Mouse (Mus musculus): ENCODE data around the gene Smad5. TPM values are rescaled to one million over a fixed set of nuclear protein-coding genes. Genes with fewer than 3 reads are reported as not detected.
A peak's percentile ranks its signal among the peaks of the same experiment; 100 is the strongest.

The Smad5 gene
- polyA plus RNA-seq, 1 experiment from 2014 or later, result 45.3 TPM

DNA sequence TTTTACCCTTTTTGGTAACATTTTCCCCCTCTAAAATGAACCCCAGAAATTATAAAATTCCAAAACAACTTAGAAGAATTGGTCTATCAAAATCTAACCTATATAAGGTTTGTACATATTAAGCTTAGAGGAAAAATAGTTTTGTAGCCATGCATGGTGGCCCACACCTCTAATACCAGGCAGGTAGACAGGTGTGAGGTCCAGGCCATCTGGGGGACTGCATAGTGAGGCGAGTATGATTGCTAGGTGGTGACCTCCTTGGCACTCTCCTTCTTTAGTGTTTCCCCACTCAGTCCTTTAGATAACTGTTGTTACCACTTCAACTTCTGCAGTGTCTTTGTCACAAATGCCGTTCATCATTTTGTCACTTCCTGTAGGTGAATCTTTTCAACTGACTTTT lies 1.8 kb downstream of the Smad5 start:
- ATAC-seq (ENCODE audit: low read depth) (no peak), DNase-seq (ENCODE audit: low spot score) (no peak)
- no peak overlapping the region for H3K27ac ChIP-seq (replicated peaks; ENCODE audit: low read depth, low read length)
- H3K9ac ChIP-seq (ENCODE audit: low read depth, low read length), result peak overlapping the region; percentile 99; the same call in 1 of the 2 replicates
- H3K4me2 ChIP-seq (ENCODE audit: low read depth, low read length), result peak overlapping the region; percentile 58
- no peaks in the 10 kb centered on the region for H3K9me3 ChIP-seq (ENCODE audit: control insufficient read depth, low read length)
- H3K4me1 ChIP-seq (ENCODE audit: control insufficient read depth, insufficient read depth, low read length), result peaks cover 43% of the 10 kb centered on the region
- H3K36me3 ChIP-seq (ENCODE audit: control insufficient read depth, insufficient read depth, low read length), result peaks cover 18% of the 10 kb centered on the region; the same call in 1 of the 2 replicates
- H3K27me3 ChIP-seq (replicated peaks; ENCODE audit: control insufficient read depth, insufficient read depth, low read length), result no peaks in the 10 kb centered on the region
- 39% methylated on average over 2 of the region's 2 CpGs for WGBS
- peak overlapping the region; percentile 80 for H3K4me3 ChIP-seq (ENCODE audit: low read depth, low read length)

DNA sequence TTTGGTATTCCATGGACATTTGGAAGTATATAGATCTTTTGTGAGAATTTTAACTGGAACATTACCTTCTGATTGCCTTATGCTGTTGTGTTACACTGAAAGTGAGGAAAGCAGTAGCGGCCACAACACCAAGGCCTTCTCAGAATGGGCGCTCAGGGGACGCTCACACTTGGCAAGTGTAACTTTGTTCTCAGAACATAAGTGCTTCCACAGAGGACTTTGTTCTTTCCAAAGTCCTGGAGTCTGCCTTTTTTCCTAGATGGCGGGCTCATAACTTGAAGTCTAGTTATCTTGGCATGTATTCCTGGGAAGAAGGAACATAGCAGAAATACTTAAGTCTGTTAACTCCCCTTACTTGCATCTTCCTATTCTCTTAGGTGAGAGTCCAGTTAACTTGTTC lies 4.3 kb downstream of the Smad5 start:
- Histone ChIP-seq H3K36me3 (ENCODE audit: control insufficient read depth, insufficient read depth, low read length) (peaks cover 18% of the 10 kb centered on the region; the same call in 1 of the 2 replicates), H3K9ac (ENCODE audit: low read depth, low read length) (no peak overlapping the region), H3K9me3 (ENCODE audit: control insufficient read depth, low read length) (no peaks in the 10 kb centered on the region), H3K4me1 (ENCODE audit: control insufficient read depth, insufficient read depth, low read length) (peaks cover 39% of the 10 kb centered on the region), H3K27me3 (replicated peaks; ENCODE audit: control insufficient read depth, insufficient read depth, low read length) (no peaks in the 10 kb centered on the region), H3K4me3 (ENCODE audit: low read depth, low read length) (no peak overlapping the region), H3K27ac (replicated peaks; ENCODE audit: low read depth, low read length) (no peak overlapping the region), H3K4me2 (ENCODE audit: low read depth, low read length) (no peak overlapping the region)
- ATAC-seq (ENCODE audit: low read depth), result no peak
- no peak for DNase-seq (ENCODE audit: low spot score)
- 82% methylated on average over 4 of the region's 4 CpGs for WGBS

DNA sequence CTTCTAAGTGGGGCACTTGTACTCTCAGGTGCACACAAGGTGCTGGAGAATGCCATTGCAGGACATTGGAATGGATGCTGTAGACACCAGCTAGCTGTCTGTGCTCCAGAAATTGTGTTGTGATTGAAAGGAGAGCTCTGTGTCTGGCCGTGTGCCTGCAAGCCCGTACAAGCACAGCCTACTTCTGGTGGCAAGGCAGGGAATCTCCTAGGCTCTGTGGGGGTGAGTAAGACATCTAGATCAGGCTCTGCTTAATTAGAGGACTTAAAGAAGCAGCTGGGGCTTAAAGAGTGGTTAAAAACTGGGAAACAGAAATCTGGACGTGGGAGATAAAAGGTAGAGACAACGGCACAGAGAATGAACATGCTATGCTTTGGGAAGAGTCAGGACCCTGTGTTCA lies 4.8 kb downstream of the Smad5 start:
- Histone ChIP-seq H3K4me1 (ENCODE audit: control insufficient read depth, insufficient read depth, low read length) (peaks cover 36% of the 10 kb centered on the region), H3K4me3 (ENCODE audit: low read depth, low read length) (no peak overlapping the region)
- 69% methylated on average over 4 of the region's 4 CpGs for WGBS

DNA sequence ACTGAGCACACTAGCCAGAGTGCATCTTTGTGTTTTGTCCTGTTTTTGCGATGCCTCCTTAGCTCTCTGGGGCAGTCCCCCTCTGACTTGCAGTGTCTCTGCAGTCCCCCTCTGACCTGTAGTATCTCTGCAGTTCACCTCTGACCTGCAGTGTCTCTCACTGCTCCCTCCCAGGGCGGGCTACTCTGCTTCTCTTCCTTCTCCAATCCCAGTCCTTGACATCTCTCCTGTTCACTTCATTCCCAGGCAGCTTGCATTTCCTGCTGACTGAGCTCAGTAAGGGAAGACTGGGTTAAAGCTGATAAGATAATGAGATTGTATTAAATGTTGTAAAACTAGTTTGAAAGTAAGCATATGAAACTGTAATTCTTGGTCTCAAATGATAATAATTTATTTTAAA lies 7.8 kb downstream of the Smad5 start:
- Histone ChIP-seq H3K4me3 (ENCODE audit: low read depth, low read length) (no peak overlapping the region), H3K36me3 (ENCODE audit: control insufficient read depth, insufficient read depth, low read length) (peaks cover 22% of the 10 kb centered on the region; the same call in 1 of the 2 replicates), H3K4me2 (ENCODE audit: low read depth, low read length) (no peak overlapping the region), H3K4me1 (ENCODE audit: control insufficient read depth, insufficient read depth, low read length) (peaks cover 22% of the 10 kb centered on the region), H3K27ac (replicated peaks; ENCODE audit: low read depth, low read length) (no peak overlapping the region), H3K9ac (ENCODE audit: low read depth, low read length) (no peak overlapping the region), H3K9me3 (ENCODE audit: control insufficient read depth, low read length) (no peaks in the 10 kb centered on the region), H3K27me3 (replicated peaks; ENCODE audit: control insufficient read depth, insufficient read depth, low read length) (no peaks in the 10 kb centered on the region)
- DNase-seq (ENCODE audit: low spot score), result no peak
- ATAC-seq (ENCODE audit: low read depth), result no peak
- WGBS, result 63% methylated on average over 2 of the region's 2 CpGs

More for the DNA sequence above, 4.8 kb downstream of the Smad5 start:
- Histone ChIP-seq H3K9me3 (ENCODE audit: control insufficient read depth, low read length) (no peaks in the 10 kb centered on the region), H3K27me3 (replicated peaks; ENCODE audit: control insufficient read depth, insufficient read depth, low read length) (no peaks in the 10 kb centered on the region), H3K9ac (ENCODE audit: low read depth, low read length) (no peak overlapping the region), H3K4me2 (ENCODE audit: low read depth, low read length) (no peak overlapping the region), H3K27ac (replicated peaks; ENCODE audit: low read depth, low read length) (no peak overlapping the region; the same call in 1 of the 2 replicates), H3K36me3 (ENCODE audit: control insufficient read depth, insufficient read depth, low read length) (peaks cover 20% of the 10 kb centered on the region; the same call in 1 of the 2 replicates)
- DNase-seq (ENCODE audit: low spot score) (peak; percentile 66), ATAC-seq (ENCODE audit: low read depth) (no peak)

DNA sequence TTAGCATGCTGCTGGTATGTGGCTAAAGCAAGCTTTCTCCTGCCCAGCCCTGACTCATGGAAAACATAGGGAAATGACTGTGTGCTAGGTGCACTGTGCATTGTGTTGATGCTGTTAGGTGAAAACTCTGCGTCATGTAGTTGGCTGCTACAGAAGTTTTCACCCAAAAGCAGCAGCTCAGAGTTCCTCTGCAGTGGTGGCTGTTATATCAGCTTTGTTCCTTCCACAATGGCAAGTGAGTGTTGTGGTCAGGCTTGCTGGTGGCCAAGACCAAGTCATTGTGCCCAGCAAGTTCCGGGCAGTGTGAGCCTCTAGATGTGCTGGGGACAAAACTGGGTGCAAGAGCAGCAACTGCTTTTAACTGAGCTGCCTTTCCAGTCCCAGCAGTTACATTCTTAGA lies 9.4 kb downstream of the Smad5 start:
- H3K36me3 ChIP-seq (ENCODE audit: control insufficient read depth, insufficient read depth, low read length), result peaks cover 12% of the 10 kb centered on the region; the same call in 1 of the 2 replicates
- WGBS, result 100% methylated on average over 2 of the region's 2 CpGs
- ATAC-seq (ENCODE audit: low read depth) (no peak), DNase-seq (ENCODE audit: low spot score) (no peak)
- H3K27me3 ChIP-seq (replicated peaks; ENCODE audit: control insufficient read depth, insufficient read depth, low read length), result no peaks in the 10 kb centered on the region
- peaks cover 10% of the 10 kb centered on the region; the same call in 1 of the 2 replicates for H3K4me1 ChIP-seq (ENCODE audit: control insufficient read depth, insufficient read depth, low read length)
- H3K4me2 ChIP-seq (ENCODE audit: low read depth, low read length), result no peak overlapping the region
- H3K27ac ChIP-seq (replicated peaks; ENCODE audit: low read depth, low read length), result no peak overlapping the region
- no peaks in the 10 kb centered on the region for H3K9me3 ChIP-seq (ENCODE audit: control insufficient read depth, low read length)
- H3K9ac ChIP-seq (ENCODE audit: low read depth, low read length), result no peak overlapping the region
- no peak overlapping the region for H3K4me3 ChIP-seq (ENCODE audit: low read depth, low read length)

DNA sequence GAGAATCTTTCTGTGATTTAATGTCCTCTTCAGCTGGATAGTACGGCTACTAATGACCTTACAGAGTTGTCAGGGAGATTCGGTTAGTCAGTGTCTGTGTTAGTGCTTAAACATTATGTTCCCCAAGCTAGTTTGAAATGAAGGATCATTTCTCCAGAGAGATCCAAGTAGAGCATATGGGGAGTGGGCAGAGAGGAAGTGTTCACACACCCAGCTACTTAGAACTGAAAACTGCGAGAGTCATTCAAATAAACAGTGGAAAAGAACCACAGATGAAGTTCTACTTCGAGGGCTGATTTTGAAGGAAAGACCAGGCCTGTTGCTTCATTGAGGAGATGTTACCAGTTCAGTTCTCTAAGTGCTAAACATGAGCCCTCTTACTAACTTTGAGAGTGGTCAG lies 23.7 kb downstream of the Smad5 start:
- Histone ChIP-seq H3K9ac (ENCODE audit: low read depth, low read length) (no peak overlapping the region), H3K27ac (replicated peaks; ENCODE audit: low read depth, low read length) (no peak overlapping the region), H3K9me3 (ENCODE audit: control insufficient read depth, low read length) (no peaks in the 10 kb centered on the region), H3K27me3 (replicated peaks; ENCODE audit: control insufficient read depth, insufficient read depth, low read length) (no peaks in the 10 kb centered on the region), H3K4me2 (ENCODE audit: low read depth, low read length) (no peak overlapping the region), H3K36me3 (ENCODE audit: control insufficient read depth, insufficient read depth, low read length) (peaks cover 84% of the 10 kb centered on the region), H3K4me3 (ENCODE audit: low read depth, low read length) (no peak overlapping the region), H3K4me1 (ENCODE audit: control insufficient read depth, insufficient read depth, low read length) (no peaks in the 10 kb centered on the region)
- no peak for DNase-seq (ENCODE audit: low spot score)
- no peak for ATAC-seq (ENCODE audit: low read depth)
- WGBS, result 90% methylated on average over 4 of the region's 4 CpGs

DNA sequence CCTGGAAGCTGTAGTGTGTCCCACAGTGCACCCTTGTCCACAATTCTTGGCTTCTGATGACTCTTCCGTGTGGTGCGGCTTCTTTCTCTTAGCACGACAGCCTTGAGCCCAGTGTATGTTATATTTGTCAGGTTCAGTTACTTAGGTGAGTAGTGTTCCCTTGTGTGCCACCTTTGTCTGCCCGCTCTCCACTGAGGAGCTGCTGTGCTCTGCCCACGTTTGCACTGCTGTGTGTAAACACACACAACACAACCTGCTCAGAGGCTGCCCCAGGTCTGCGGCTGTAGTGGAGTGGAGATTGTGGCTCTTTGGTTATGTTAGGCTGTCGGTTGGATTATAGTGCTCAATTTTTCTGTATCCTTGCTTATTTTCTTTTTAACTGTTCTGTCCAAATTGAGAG lies 26.2 kb downstream of the Smad5 start:
- ATAC-seq (ENCODE audit: low read depth), result no peak
- H3K27me3 ChIP-seq (replicated peaks; ENCODE audit: control insufficient read depth, insufficient read depth, low read length), result no peaks in the 10 kb centered on the region

DNA sequence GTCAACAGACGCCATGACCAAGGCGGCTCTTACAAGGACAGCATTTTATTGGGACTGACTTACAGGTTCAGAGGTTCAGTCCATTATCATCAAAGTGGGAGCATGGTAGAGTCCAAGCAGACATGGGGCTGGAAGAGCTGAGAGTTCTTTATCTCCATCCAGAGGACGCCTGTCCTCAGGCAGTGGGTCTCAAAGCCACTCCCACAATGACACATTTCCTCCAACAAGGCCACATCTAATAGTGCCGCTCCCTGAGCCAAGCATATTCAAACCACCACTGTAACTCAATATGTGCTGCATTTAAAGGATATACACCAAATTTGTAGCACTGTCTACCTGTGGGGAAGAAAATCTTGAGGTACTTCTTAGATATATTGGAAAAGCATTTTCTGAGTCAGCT lies 31.8 kb downstream of the Smad5 start:
- no peaks in the 10 kb centered on the region for H3K9me3 ChIP-seq (ENCODE audit: control insufficient read depth, low read length)

More for the DNA sequence above, 26.2 kb downstream of the Smad5 start:
- Histone ChIP-seq H3K36me3 (ENCODE audit: control insufficient read depth, insufficient read depth, low read length) (peaks cover 97% of the 10 kb centered on the region), H3K4me3 (ENCODE audit: low read depth, low read length) (no peak overlapping the region), H3K4me1 (ENCODE audit: control insufficient read depth, insufficient read depth, low read length) (no peaks in the 10 kb centered on the region), H3K4me2 (ENCODE audit: low read depth, low read length) (no peak overlapping the region), H3K9me3 (ENCODE audit: control insufficient read depth, low read length) (no peaks in the 10 kb centered on the region), H3K9ac (ENCODE audit: low read depth, low read length) (no peak overlapping the region), H3K27ac (replicated peaks; ENCODE audit: low read depth, low read length) (no peak overlapping the region)
- no peak for DNase-seq (ENCODE audit: low spot score)
- WGBS, result 90% methylated on average over 7 of the region's 7 CpGs

DNA sequence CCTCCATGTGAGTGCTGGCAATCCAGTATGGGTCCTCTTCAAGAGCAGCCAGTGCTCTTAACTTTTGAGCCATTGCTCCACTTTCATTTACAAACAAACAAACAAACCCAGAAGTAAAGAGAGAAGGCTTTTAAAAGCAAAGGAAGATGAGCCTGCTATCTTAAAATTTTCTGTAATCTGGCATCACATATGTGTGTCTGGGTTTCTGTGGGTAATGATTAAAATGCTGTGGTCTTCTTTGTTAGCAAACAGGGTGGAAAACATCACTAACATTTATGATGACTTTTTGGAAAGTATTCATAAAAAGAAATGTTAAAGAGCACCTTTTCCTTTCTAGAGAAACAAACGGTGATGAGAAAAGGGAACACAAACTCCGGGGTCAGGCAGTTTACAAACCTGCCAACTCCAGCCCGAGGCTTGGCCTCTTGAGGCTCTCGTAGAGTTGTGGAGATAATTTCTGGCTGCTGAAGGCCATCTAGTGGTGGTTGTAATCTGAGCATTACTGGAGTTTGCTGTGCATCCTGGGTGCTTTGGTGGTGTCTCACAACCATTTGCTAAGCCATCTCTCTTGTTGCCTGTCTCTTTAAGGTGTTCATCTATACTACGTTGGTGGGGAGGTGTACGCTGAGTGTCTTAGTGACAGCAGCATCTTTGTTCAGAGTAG lies 32.5 kb downstream of the Smad5 start:
- H3K27ac ChIP-seq (replicated peaks; ENCODE audit: low read depth, low read length), result no peak overlapping the region

More for the DNA sequence above, 31.8 kb downstream of the Smad5 start:
- Histone ChIP-seq H3K27ac (replicated peaks; ENCODE audit: low read depth, low read length) (no peak overlapping the region), H3K4me3 (ENCODE audit: low read depth, low read length) (no peak overlapping the region), H3K36me3 (ENCODE audit: control insufficient read depth, insufficient read depth, low read length) (peaks cover 93% of the 10 kb centered on the region), H3K4me1 (ENCODE audit: control insufficient read depth, insufficient read depth, low read length) (no peaks in the 10 kb centered on the region), H3K27me3 (replicated peaks; ENCODE audit: control insufficient read depth, insufficient read depth, low read length) (no peaks in the 10 kb centered on the region), H3K4me2 (ENCODE audit: low read depth, low read length) (no peak overlapping the region), H3K9ac (ENCODE audit: low read depth, low read length) (no peak overlapping the region)
- DNase-seq (ENCODE audit: low spot score) (no peak), ATAC-seq (ENCODE audit: low read depth) (no peak)
- WGBS, result 85% methylated on average over 4 of the region's 4 CpGs

More for the DNA sequence above, 32.5 kb downstream of the Smad5 start:
- Histone ChIP-seq H3K9ac (ENCODE audit: low read depth, low read length) (no peak overlapping the region), H3K27me3 (replicated peaks; ENCODE audit: control insufficient read depth, insufficient read depth, low read length) (no peaks in the 10 kb centered on the region), H3K36me3 (ENCODE audit: control insufficient read depth, insufficient read depth, low read length) (peaks cover 92% of the 10 kb centered on the region), H3K4me1 (ENCODE audit: control insufficient read depth, insufficient read depth, low read length) (no peaks in the 10 kb centered on the region), H3K4me2 (ENCODE audit: low read depth, low read length) (no peak overlapping the region), H3K4me3 (ENCODE audit: low read depth, low read length) (no peak overlapping the region), H3K9me3 (ENCODE audit: control insufficient read depth, low read length) (no peaks in the 10 kb centered on the region)
- peak; percentile 38 for DNase-seq (ENCODE audit: low spot score)
- 56% methylated on average over 6 of the region's 6 CpGs for WGBS
- no peak for ATAC-seq (ENCODE audit: low read depth)
